ENCODE assay signal across 17 mouse cellular contexts in the genomic region with DNA sequence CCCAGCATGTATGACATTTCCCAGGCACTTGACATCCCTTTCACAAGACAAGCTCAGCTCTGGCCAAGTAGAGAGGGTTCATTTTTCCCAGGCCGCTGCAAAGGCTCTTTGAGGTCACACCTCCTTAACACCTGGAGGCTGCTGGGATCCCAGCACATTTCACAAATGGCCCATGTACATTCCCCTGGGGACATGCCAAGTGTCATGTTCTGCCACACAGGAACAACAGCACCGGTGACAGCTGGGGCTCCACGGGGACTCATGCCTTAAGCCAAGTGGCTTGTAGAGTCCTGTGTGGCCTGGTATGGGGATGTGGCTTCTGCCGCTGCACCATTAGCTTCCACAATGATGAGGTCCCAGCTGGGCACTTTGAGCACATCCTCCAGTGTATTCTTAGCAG. TPM values are rescaled to one million over a fixed set of nuclear protein-coding genes. Genes with fewer than 3 reads are reported as not detected.
A peak's percentile ranks its signal among the peaks of the same experiment; 100 is the strongest.
DNase-seq lines count a peak whose midpoint lies in the region; ATAC-seq and TF ChIP-seq lines count a peak whose summit lies in the region.
"Had no signal": no experiment of that assay in that cellular context is flagged by ENCODE, and none has a peak within 500 bp of the region (broad histone marks: within the 10 kb centered on the region; RNA-seq: fewer than 3 reads in every experiment).

No protein-coding gene starts in this region.

- H3K9me3 ChIP-seq in heart, embryonic 11.5 days (replicated peaks; ENCODE audit: control insufficient read depth, low read length): no peaks in the 10 kb centered on the region
- H3K9me3 ChIP-seq in midbrain, postnatal 0 days (ENCODE audit: low read length): no peaks in the 10 kb centered on the region
- no peaks in the 10 kb centered on the region for H3K9me3 ChIP-seq in midbrain, embryonic 15.5 days
- H3K9me3 ChIP-seq: hindbrain, embryonic 10.5 days had no signal

- no peak overlapping the region for H3K9ac ChIP-seq in heart, embryonic 11.5 days (ENCODE audit: low read depth, low read length)
- H3K9ac ChIP-seq in midbrain, postnatal 0 days (replicated peaks; ENCODE audit: low read length, poor library complexity, severe bottlenecking): no peak overlapping the region
- no peak overlapping the region for H3K9ac ChIP-seq in midbrain, embryonic 15.5 days

- no peak overlapping the region for H3K4me3 ChIP-seq in heart, embryonic 11.5 days (ENCODE audit: low read depth, low read length)
- no peak overlapping the region for H3K4me3 ChIP-seq in midbrain, postnatal 0 days (ENCODE audit: low read depth, low read length)
- H3K4me3 ChIP-seq in midbrain, embryonic 15.5 days: no peak overlapping the region
- H3K4me3 ChIP-seq: hindbrain, embryonic 10.5 days; megakaryocyte, embryonic 14.5 days had no signal

- no peak overlapping the region for H3K27ac ChIP-seq in heart, embryonic 11.5 days (ENCODE audit: low read depth, low read length)
- no peak overlapping the region for H3K27ac ChIP-seq in midbrain, postnatal 0 days (ENCODE audit: low read depth, low read length)
- no peak overlapping the region for H3K27ac ChIP-seq in midbrain, embryonic 15.5 days
- H3K27ac ChIP-seq: hindbrain, embryonic 10.5 days had no signal

- no peak for TF ChIP-seq CTCF in midbrain, postnatal 0 days (IDR thresholded peaks at IDR 0.05)

- H3K4me1 ChIP-seq in heart, embryonic 11.5 days (ENCODE audit: control insufficient read depth, insufficient read depth, low read length): no peaks in the 10 kb centered on the region
- no peaks in the 10 kb centered on the region for H3K4me1 ChIP-seq in midbrain, postnatal 0 days (ENCODE audit: insufficient read depth, low read length)
- H3K4me1 ChIP-seq in midbrain, embryonic 15.5 days: peaks cover 4% of the 10 kb centered on the region; the same call in 1 of the 2 replicates
- H3K4me1 ChIP-seq: megakaryocyte, embryonic 14.5 days had no signal

- H3K27me3 ChIP-seq in heart, embryonic 11.5 days (ENCODE audit: control insufficient read depth, insufficient read depth, low read length): no peaks in the 10 kb centered on the region
- H3K27me3 ChIP-seq in midbrain, postnatal 0 days (ENCODE audit: insufficient read depth, low read length): no peaks in the 10 kb centered on the region
- H3K27me3 ChIP-seq in midbrain, embryonic 15.5 days (replicated peaks): no peaks in the 10 kb centered on the region

- ATAC-seq in heart, embryonic 11.5 days (replicated peaks; ENCODE audit: insufficient number of reproducible peaks, low FRiP score, low TSS enrichment): no peak
- ATAC-seq in midbrain, postnatal 0 days (ENCODE audit: low FRiP score): no peak
- no peak for ATAC-seq in midbrain, embryonic 15.5 days (replicated peaks)

- DNase-seq in heart, adult 11 months: peak; percentile 92
- peak; percentile 43 for DNase-seq in midbrain, postnatal 0 days (ENCODE audit: low spot score)
- peak; percentile 40 for DNase-seq in gastrocnemius, postnatal 10 days
- DNase-seq in thymus, postnatal 0 days (ENCODE audit: low spot score): no peak
- no peak for DNase-seq in right cerebral cortex, postnatal 36 days (ENCODE audit: low spot score in 2 of 2)
- DNase-seq in layer of hippocampus, adult 9-10 months (ENCODE audit: low spot score): no peak
- DNase-seq: kidney, adult 18-20 months; layer of hippocampus, adult 9-11 months; right cerebral cortex, postnatal 14 days; thymus, postnatal 25 days had no signal

- H3K36me3 ChIP-seq in heart, embryonic 11.5 days (ENCODE audit: control insufficient read depth, insufficient read depth, low read length): no peaks in the 10 kb centered on the region
- H3K36me3 ChIP-seq in midbrain, postnatal 0 days (ENCODE audit: insufficient read depth, low read length): no peaks in the 10 kb centered on the region
- H3K36me3 ChIP-seq in midbrain, embryonic 15.5 days (replicated peaks): no peaks in the 10 kb centered on the region
- H3K36me3 ChIP-seq: hindbrain, embryonic 10.5 days had no signal

- WGBS in heart, embryonic 11.5 days (ENCODE audit: insufficient replicate concordance): 49% methylated on average over 4 of the region's 4 CpGs
- 67% methylated on average over 4 of the region's 4 CpGs for WGBS in midbrain, postnatal 0 days
- 72% methylated on average over 4 of the region's 4 CpGs for WGBS in midbrain, embryonic 15.5 days

- no peak overlapping the region for H3K4me2 ChIP-seq in heart, embryonic 11.5 days
- H3K4me2 ChIP-seq in midbrain, postnatal 0 days (ENCODE audit: low read depth, low read length, poor library complexity, severe bottlenecking): no peak overlapping the region
- no peak overlapping the region for H3K4me2 ChIP-seq in midbrain, embryonic 15.5 days

RNA-seq across cellular contexts. Expression of a gene that starts 47.0 kb away (rescaled TPM):
- 0.27 and 0.41 TPM in 2 replicates for polyA plus RNA-seq in heart, embryonic 11.5 days (2014; fragmentation: Nextera tagmentation; extraction: Ambion mirVana)
- total RNA-seq in midbrain, postnatal 0 days (2014; rRNA removed): 7.2 and 7.6 TPM in 2 replicates
- polyA plus RNA-seq in midbrain, postnatal 0 days (2015; fragmentation: Nextera tagmentation; extraction: Ambion mirVana): 22.2 and 24.7 TPM in 2 replicates
- polyA plus RNA-seq in midbrain, embryonic 15.5 days (2015; fragmentation: Nextera tagmentation; extraction: Ambion mirVana): 14.0 and 14.6 TPM in 2 replicates
- not detected for total RNA-seq in gastrocnemius, postnatal 10 days (2021)
- polyA plus RNA-seq in thymus, postnatal 0 days (2015; fragmentation: Nextera tagmentation; extraction: Ambion mirVana): 0.67 and 0.98 TPM in 2 replicates
- total RNA-seq: MEL had no signal
- polyA plus RNA-seq: C2C12; liver, embryonic 16.5 days had no signal

RNA-seq across cellular contexts. Expression of a gene that starts 60.0 kb away (rescaled TPM):
- polyA plus RNA-seq in heart, embryonic 11.5 days (2014; fragmentation: Nextera tagmentation; extraction: Ambion mirVana): 13.0 and 15.7 TPM in 2 replicates
- total RNA-seq in midbrain, postnatal 0 days (2014; rRNA removed): 109 and 126 TPM in 2 replicates
- 52.2 and 55.7 TPM in 2 replicates for polyA plus RNA-seq in midbrain, postnatal 0 days (2015; fragmentation: Nextera tagmentation; extraction: Ambion mirVana)
- 39.5 and 40.5 TPM in 2 replicates for polyA plus RNA-seq in midbrain, embryonic 15.5 days (2015; fragmentation: Nextera tagmentation; extraction: Ambion mirVana)
- 10 to 100 TPM; 17.2 to 29.1 TPM for total RNA-seq in gastrocnemius, postnatal 10 days (2021)
- polyA plus RNA-seq in thymus, postnatal 0 days (2015; fragmentation: Nextera tagmentation; extraction: Ambion mirVana): 20.5 and 22.5 TPM in 2 replicates
- total RNA-seq: MEL had no signal

Comparison
In these comparisons a context has a peak if more than half of its experiments do, and no peak if none do; other contexts are left out.
1. DNase-seq: peak in heart, adult 11 months (single experiment), midbrain, postnatal 0 days (single experiment) and gastrocnemius, postnatal 10 days (single experiment); none in thymus, postnatal 0 days (single experiment), right cerebral cortex, postnatal 36 days (0 of 2) and layer of hippocampus, adult 9-10 months (single experiment).